Mouse (Mus musculus): Measurements from ENCODE around the gene Nlrp10. TPM values are rescaled to one million over a fixed set of nuclear protein-coding genes. Genes with fewer than 3 reads are reported as not detected.

The Nlrp10 gene
- total RNA-seq (2021), result 10 to 100 TPM; 16.4 to 17.6 TPM

DNA sequence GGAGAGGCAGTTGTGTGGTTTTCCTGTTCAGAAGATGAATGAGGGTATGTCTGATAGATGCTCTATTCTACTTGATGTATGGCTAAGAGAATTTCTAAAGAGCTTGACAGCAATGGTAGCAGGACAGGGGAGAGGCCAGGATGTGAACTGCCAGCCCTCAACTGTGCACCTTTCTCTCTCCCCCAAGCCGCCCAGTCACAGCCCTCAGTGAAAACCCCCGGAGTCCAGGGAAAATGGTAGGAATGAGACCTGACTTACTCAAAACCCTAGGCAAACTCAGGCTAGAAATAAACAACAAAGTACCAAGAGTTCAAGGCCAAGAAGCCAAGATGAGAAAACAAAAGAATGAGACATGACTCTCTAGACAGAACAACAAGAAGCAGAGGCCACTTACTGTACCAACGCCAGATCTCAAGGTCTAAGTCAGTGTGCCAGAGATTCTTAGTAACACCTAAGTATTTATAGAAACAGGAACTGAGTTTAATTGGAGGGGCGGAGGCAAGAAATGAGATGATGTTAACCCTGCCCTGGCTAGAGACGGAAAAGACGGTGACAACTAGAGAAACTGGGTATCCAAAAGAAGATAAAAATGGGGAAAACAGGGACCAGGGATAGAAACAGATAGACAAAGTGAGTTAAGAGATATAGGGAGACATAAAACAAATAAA is at the start of gene Nlrp10:
Gene Nlrp10 (minus strand): TSS at position 453 of the 668 bp plus-strand sequence.
- DNase-seq, result no peak

DNA sequence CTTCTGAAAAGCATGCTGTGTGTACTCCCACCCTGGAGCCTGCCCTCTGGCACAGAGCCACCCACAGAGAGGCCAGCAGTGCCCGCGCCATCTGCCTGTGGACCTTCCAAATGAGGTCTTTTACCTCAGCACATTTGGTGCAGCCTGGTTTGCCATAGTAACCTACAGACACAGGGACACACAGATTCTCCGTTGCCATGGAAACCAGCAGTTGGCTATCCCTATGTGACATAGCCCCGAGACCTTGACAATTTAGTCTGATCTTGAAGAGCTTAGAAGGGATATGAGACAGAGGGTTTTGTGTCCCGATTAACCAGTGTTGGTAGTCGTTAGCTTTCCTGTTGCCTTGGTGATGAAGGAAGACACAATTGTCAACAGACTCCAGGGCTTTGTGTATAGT is 42.3 kb upstream of the Nlrp10 start:
- DNase-seq, result no peak

DNA sequence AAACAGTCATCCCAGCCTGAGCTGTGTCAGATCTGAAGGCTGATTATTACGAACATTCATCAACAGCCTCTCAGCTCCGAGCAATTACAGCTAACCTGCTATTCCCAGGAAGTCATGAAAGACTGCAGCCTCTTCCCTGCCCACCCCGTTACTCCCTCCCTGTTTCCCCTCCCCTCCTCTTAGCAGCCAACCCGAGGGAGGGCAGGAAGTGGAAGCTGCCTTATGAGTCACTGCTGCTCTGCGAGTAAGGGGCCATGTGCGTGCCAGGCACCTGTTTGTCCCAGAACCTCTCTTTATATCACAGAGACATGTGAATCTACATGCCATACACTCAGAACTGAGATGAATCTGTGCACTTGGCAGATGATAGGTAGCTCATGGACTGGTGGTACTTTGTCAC is 38.2 kb upstream of the Nlrp10 start:
- no peak for DNase-seq

DNA sequence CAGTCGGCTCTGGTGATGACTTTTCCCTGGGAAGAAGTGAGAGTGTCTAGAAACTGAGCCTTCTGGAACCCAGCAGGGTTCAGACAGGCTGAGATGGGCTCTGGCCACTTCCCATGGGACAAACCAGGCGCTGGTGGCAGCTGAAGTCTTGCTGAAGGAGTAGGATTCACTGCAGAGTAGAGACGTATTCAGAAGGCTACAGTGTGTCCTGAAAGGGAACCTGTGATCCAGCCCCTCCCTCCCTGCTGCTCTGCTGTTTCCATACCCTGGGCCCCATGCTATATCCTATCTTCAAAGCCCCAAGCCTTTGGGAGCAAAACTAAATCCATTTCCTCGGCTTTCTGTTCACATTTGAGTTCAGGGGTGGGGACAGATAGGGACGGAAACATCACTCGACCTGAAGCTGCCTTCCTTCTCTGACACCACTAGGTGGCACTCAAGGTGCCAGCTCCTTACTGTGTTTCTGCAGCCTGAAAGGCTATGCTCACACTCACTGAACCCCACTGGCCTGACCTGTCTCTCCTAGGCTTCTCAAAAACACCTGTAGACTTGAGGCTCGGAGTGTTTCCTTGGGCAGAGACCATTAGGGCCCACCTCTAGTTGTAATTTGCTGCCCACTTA is 36.9 kb upstream of the Nlrp10 start:
- peak; percentile 58 for DNase-seq

DNA sequence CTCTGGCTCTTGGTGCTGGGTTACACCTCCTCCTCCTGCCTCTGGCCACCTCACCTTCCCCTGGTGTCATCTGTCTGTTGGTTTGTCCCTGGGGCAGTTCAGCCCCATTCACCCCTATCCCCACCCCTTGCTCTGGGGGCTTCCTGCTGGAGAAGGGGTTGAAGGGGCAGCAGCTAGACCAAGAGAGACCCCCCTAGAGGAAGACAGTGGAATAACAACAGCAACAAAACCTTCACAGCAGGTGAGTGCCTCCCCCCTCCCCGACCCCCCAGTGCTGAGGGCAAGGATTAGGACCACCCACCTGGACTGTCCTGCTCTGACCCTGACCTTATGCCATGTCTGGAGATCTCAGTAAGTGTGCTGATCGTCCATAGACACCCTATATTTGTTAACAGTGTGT is 36.0 kb upstream of the Nlrp10 start:
- no peak for DNase-seq

DNA sequence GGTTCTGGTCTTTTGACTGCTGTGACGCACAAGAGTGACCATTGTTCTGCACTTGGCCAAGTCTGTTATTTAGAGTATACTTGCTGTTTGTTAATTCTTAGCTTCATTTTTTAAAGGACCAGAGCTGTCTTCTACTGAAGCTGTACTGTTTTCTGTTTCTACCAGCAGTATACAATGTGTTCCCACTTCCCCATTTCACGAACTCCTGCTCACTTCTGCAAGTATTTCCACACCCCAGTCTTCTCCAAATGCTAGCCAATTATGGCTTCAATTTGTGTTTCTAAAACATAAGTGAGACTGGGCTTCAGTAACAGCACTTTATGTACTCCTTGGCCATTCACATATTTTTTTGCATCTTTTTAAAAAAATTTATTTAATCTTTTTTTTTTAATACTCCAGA is 27.8 kb upstream of the Nlrp10 start:
- no peak for DNase-seq

DNA sequence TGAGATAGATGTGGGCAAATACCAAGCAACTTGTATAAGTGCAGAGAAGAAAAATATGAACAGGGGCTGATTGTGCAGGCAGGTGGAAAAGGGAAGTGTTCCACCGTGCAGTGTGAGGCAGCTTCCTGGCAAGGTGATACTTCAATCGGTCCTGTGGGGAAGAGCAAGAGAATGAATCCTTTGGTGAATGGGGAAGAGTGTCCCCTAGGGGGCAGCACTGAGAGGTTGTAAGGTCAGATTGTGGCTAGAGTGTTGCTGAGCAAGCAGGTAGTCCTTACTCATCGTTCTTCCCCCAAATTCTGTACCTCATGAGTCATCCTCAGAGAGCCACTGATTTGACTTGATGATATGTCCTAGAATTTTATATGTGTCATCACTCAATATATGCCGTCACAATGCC is 24.2 kb upstream of the Nlrp10 start:
- DNase-seq, result peak; percentile 14

DNA sequence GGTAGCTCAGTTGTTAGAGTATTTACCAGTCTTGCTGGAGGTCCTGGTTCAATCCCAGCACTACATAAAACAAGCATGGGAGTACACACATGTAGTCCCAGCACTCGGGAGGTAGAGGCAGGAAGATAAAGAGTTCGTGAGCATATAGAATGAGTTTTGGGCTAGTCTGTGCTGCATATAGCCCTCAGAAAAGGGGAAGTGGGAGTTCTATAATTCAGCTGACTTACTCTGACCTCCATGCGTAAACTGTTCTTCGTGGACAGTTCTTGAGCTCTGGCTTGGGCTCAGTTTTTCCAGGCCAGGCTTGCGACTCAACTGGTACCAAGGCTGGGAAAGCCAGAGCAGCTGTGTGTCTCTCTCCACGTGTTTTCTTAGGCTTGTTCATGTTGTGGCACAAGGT is 22.8 kb upstream of the Nlrp10 start:
- DNase-seq, result no peak

DNA sequence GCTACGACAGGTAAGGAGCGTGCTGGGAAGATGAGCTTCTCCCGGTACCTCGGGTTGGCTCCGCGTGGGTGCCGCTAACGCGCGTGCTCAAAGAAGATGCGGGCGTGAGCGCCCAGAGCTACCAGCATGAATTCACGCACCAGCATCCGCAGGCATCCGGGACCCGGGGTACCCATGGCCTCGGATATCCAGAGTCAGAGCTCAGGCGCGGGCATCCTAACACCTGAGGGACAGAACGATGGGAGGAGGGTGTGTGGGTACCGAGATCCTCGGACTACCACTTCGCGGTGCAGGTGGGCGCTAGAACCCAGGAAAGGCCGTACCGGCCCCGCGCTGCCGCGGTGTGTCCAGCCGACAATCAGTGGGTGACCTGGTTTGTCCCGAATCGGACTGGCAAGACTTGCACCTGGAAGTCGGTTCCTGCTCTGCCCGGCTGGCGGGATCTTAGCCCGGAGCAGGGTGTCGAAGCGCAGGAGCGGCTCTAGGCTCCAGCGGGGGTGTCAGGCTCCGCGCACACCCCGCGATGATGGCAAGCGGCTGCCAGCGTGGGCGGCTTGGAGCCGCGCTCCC is 20.9 kb upstream of the Nlrp10 start:
- no peak for DNase-seq

DNA sequence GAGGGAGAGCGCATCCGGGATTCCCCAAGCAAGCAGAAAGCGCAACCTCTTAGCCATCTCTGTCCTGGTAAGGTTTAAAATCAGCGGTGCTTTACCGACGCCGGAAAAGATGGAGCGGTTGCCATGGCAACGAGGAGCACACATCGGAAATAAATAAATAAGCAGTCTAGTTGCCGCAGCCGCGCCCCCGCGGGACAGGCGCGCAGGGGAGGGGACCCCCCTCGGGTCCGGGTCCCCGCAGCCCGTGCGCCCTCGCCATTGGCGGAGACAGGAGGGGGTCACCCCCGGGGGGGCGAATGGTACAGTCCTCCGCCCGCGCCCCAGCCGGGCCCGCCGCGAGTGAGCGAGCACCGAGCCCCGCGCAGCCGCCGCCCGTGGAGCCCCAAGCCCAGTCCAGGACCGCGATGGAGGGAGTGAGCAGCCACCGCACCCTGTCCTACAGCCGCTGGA is 20.4 kb upstream of the Nlrp10 start, which contains the start of gene Tub:
Gene Tub (plus strand): TSS at position 27 of the 450 bp plus-strand sequence.
- DNase-seq, result peak; percentile 53

DNA sequence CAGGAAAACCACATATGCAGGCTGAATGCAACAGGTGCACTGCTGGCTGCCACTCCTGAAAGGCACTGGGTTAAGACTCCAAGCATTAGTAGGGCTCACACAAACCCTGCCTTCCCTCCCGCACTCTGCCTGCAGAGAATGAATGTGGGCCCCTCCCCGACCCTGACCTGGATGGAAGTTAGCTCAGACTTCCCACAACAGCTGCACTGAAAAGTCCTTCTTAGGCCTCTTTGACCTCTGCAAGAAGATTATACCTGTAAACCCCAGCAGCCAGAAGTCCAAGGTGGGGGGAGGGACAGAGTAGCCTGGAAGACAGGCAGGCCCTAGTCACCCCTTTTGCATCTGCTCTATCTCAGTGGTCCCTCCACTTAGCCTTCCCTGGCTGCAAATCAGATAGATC is 19.3 kb upstream of the Nlrp10 start:
- no peak for DNase-seq

DNA sequence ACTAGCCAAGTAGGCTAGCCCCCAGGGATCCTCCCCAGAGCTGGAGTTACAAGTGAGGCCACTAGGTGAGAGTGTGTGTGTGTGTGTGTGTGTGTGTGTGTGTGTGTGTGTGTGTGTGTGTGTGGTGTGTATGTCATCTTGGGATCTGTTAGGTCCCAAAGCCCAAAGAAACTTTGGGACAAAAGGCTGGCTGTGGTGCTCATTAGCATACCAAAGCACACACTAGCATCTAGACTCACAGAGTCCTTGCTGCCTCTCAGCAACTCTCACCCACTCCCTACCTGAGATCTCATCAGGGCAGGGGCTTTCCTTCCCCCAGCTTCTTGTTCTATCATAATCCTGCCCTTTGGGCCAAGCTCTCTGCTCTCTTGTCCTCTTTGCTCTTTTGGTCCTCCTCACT is 18.6 kb upstream of the Nlrp10 start:
- no peak for DNase-seq

DNA sequence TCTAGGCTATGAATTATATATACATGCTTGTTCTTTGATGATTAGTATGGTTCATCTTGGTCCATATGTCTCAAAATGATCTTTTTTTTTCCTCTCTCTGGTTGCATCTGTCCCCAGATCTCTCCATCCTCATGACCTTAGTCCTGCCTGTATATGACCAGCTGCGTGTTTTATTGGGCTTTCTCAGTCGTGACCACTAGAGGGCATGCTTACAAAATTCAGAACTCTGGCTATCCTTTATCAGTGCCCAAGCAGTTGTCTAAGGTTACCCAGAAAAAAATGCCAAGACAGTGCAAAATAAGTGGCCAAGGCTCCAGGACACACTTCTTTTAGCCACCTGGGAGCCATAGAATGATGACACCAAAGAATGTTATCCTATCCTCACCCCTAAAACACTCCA is 14.0 kb upstream of the Nlrp10 start:
- DNase-seq, result peak; percentile 40

DNA sequence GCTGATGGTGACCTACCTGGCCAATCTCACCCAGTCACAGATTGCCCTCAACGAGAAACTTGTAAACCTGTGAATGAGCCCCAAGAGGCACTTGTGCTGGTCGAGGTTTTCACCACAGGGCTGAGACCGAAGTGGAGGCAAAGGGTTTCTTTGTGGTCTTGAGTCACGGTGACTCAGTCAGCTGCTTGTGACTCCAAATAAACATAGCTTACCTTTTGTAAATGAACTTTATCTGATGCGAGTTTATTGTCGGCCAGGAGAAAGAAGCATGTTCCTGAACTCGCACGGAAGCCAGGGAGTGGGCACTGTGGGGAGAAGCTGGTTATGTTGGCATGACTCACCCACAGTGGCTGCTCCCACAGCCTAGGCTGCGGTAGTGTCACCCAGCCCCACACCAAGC is 11.5 kb upstream of the Nlrp10 start:
- DNase-seq, result no peak

DNA sequence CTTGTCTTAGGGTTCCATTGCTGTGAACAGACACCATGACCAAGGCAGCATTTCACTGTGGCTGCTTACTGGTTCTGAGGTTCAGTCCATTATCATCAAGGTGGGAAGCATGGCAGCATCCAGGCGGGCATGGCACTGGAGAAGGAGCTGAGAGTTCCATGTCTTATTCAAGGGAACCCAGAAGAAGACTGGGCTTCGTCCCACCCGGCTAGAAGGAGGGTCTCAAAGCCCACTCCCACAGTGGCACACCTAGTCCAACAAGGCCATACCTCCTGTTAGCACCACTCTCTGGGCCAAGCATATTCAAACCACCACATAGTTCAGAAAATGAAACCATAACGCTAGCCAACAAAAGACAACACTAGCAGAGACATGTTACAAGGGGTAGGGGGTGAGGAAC is 6.6 kb upstream of the Nlrp10 start:
- DNase-seq, result no peak

DNA sequence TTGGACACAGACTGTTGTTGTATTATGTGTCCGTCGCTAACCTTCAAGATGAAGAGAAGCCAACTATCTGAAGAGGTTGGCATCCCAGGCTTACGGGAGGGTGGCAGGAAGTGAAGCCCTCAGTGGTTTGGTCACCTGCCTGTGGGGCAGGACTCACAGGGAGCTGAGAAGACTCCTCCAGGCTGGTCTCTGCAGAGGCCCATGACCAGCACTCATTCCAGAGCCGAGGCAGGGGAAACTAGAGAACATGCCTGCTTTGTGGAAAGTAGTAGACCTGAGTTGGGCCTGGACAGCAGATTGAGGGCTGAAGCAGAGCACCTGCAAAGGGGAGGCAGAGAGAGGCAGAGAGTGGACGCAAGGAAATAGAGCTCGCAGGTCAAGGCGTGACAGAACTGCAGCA is 5.4 kb upstream of the Nlrp10 start:
- DNase-seq, result no peak

DNA sequence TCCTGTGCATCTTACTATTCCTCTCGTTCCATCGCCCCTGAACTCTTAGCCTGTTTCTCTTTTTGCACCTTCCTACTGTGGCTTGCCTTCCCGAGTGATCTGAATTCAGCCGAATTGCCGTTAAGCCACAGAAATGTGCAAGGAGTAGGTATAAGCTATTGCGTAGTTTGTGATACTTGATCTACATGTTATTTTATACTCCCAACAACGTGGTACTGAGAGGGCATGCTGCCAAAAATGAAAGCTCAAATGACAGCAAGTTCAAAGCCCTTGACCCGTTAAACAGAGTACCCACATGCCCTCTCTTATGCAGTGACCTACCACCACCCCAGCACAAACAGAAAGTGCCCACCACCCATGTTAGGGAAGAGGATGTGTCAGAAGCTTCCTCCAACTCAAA is 4.9 kb upstream of the Nlrp10 start:
- DNase-seq, result no peak

DNA sequence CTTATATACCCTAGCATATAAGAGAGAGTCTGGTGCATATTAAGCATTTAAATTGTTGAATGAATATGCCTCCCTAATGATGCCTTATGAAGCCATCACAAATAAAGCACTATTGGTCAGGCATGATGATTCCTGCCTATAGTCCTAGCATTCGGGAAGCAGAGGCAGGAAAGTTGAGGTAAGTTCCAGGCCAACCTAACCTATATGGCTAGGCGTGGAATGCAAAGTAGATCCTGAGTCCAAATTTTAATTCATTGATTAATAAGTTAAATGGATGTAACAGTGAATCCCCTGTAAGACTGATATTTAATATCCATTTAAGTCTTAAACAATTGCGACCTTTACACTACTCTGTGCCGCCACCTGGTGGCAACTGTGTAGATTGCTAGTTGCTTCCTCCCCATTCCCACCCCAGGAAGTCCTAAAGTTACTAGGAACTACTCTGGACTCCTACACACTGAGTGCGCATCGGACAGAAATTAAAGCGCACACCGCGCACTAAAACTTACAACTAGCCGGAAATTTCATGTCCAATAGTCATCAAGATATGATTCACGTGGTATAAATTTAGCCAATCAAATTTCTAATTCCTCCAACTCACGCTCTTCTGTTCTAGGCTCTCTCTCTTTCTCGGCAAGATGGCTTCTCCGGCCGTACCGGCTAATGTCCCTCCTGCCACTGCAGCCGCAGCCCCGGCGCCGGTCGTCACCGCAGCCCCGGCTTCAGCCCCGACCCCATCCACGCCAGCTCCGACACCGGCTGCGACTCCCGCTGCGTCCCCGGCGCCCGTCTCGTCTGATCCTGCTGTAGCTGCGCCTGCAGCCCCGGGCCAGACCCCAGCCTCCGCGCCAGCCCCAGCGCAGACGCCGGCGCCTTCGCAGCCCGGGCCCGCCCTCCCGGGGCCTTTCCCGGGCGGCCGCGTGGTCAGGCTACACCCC is 4.1 kb upstream of the Nlrp10 start, which contains the start of gene Eif3f:
Gene Eif3f (plus strand): TSS at position 624 of the 938 bp plus-strand sequence.
- peak; percentile 95 for DNase-seq

DNA sequence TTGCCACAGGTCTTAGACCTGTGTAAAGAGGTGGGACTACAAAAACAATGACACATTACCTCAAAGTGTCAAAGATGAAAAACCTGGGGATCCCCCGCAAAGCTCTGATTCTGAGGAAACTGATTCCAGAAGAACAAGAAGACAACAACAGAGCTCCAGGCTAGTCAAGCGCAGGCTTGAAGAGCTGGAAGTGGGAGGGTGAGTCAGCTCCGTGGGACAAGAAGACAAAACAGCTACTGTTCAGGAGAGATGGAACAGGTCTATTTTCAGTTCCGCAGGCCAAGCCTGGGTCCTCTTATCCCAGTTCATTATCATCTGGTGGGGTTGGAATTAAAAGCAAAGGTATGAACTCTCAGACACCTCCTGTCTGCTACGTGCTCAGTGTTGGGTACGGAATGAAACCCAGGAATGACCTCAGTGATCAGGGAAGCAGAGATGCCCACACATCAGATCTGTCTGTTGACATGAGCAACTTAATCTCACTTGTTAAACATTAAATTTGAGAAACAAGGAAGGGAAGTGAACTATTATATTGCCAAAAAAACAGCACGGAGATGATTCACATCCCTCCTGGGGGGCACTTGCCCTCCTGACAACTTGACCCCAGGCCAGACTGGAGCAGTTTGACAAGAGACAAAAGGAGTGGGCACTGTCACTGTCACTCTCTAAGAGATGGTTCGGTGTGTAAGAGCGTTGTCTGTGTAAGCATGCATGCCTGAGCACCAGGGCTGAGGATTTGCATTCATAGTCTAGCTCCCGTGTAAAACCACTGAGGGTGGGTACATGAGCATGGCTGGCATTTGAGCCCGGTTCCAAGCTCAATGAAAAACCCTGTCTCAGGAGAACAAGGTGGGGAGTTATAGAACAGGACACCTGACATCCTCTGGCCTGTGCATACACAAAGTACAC is 1.4 kb downstream of the Nlrp10 start:
- DNase-seq, result no peak

DNA sequence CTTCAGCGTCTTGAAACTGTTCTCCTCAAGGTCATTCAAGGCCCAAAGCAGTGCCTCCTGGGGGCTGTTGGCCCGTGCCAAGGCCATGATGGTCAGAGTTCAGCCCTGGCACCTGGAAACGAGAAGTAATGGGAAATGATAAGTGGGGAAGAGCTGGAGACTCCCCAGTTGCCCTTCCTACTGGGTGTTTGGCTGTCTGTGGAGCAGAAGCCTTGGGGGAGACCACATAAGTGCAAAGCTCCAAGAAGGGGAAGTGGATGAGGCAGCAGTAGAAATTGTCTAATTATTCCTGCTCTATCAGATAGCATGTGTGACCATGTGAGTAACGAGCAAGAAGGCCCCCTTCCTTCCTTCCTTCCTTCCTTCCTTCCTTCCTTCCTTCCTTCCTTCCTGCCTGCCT is 2.9 kb downstream of the Nlrp10 start:
- DNase-seq, result no peak

DNA sequence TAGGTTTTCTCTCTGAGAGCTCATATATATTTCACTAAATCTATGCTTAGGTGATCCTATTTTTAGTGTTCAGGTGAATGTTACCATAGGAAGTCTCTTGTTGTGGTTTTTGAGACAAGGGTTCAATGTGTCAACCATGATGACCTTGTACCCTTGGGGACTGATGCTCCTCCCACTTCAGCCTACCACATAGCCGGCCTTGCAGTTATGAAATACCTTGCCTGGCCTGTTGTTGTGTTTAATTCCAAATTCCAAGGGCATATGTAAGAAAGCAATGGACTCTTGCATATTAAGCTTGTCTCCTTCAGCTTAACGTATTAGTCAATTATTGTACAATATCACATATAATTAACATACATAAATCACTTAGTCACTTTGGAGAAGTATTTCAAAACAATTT is 26.0 kb downstream of the Nlrp10 start:
- no peak for DNase-seq

DNA sequence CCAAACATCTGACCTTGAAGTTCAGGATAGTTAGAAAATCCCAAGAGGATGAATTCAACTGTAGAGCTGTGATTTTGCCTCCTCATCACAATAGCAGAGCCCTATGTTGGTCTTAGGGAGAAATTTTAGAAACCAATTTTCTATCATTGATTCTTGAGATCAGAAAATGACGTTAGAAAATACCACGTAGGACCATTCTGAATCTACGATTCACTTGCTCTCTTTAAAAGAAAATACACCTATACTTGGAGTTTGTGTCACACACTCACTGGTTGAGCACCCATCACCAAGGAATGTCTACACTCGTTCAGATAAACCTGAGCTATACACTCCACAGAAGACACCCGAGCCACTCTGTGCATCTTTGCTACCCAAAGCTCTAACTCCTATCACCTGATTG is 35.7 kb downstream of the Nlrp10 start, which contains the start of gene Olfr519:
Gene Olfr519 (minus strand): TSS at position 101 of the 400 bp plus-strand sequence.
- no peak for DNase-seq
